Mouse (Mus musculus): ENCODE data around the gene Rab26.

Gene Rab26

DNA sequence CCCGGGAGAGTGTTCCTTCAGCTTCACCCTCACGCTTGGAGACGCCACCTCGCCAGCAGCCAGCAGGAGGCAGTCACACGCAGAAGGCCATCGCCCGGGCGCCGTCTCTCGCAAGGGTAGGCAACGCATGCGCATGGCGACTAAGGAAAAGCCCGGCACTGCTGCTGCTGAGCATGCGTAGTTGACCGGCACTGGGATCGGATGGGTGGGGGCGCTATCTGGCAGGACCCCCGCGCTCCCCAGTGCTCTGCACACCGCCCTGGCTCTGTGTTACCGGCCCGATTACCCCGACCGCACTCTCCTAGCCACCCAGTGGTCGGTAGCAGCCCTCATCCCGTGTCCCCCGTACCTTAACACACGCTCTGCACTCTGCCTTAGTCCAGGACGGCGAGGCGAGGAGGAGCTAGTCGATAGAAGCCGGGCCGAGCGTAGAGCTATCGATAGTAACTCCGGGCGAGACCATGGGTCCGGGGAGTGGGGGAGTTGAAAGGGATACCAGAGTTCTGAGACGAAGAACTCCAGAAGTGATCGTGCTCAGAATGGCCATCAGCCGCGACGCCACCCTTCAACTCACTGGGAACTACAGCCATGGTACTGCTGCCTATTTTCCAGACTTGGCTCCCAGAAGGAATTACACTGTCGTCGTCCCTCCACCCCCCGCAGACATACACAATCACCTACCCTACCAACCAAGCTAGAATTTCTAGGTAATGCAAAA is 55.2 kb downstream of the Rab26 start, which contains the start of gene Mlst8:
Gene Mlst8 (minus strand): TSS at position 416 of the 718 bp plus-strand sequence.
- peak; percentile 98 for DNase-seq (ENCODE audit: low read depth, low spot score)

- peak; percentile 23 for DNase-seq (ENCODE audit: low read depth, low spot score)
These were observed 55.9 kb downstream of the Rab26 start for GRCm38 (mm10) chr17:24477985-24478600.

Measured in CD4-positive, CD25-positive, alpha-beta regulatory T cell, adult 2 months (primary cell).